Mouse (Mus musculus): ENCODE measurements around the gene Ppil4. TPM values are rescaled to one million over a fixed set of nuclear protein-coding genes. Genes with fewer than 3 reads are reported as not detected.

The Ppil4 gene
- polyA plus RNA-seq, 1 experiment, result 42.7 TPM

DNA sequence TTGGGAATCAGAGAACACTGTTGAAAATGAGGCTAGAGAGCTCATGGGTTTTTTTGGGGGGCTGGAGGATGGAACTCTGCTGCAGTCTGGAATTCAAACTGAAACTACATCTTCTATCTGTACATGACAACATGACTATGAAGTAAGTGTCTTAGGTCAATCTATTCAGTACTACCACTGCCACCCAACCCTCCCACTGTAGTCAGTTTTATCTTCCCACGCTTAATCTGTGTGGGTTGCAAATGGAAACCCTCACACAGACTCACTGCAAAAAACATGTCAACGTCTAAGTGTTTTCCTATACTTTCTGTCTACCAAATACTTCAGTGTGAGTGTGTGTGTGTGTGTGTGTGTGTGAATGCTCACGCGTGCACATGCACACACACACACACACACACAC is 50.5 kb downstream of the Ppil4 start:
- H3K36me3 ChIP-seq (ENCODE audit: control insufficient read depth, insufficient read depth, low read length, poor library complexity, severe bottlenecking), result no peaks in the 10 kb centered on the region
- H3K4me1 ChIP-seq (ENCODE audit: control insufficient read depth, insufficient read depth, low read length), result no peaks in the 10 kb centered on the region
- no peak overlapping the region for H3K27ac ChIP-seq (ENCODE audit: insufficient read depth, low read length)
- TF ChIP-seq EP300 (IDR thresholded peaks at IDR 0.05; ENCODE audit: insufficient read depth, low read depth, low read length) (no peak), POLR2A (IDR thresholded peaks at IDR 0.05; ENCODE audit: insufficient read depth, low read length) (no peak), CTCF (IDR thresholded peaks at IDR 0.05; ENCODE audit: low read depth, low read length) (no peak)
- no peaks in the 10 kb centered on the region for H3K27me3 ChIP-seq (ENCODE audit: control insufficient read depth, insufficient read depth, low read length, poor library complexity, severe bottlenecking)
- H3K9me3 ChIP-seq (replicated peaks; ENCODE audit: control insufficient read depth, insufficient read depth, low read length, poor library complexity, severe bottlenecking), result no peaks in the 10 kb centered on the region
- no peak overlapping the region for H3K4me3 ChIP-seq (ENCODE audit: low read depth, low read length)
- H3K9ac ChIP-seq (ENCODE audit: low read depth, poor library complexity, severe bottlenecking), result no peak overlapping the region

- H3K27ac ChIP-seq (ENCODE audit: insufficient read depth, low read length), result no peak overlapping the region
- H3K27me3 ChIP-seq (ENCODE audit: control insufficient read depth, insufficient read depth, low read length, poor library complexity, severe bottlenecking), result no peaks in the 10 kb centered on the region
- H3K9me3 ChIP-seq (replicated peaks; ENCODE audit: control insufficient read depth, insufficient read depth, low read length, poor library complexity, severe bottlenecking), result no peaks in the 10 kb centered on the region
- no peak overlapping the region for H3K9ac ChIP-seq (ENCODE audit: low read depth, poor library complexity, severe bottlenecking)
- H3K4me1 ChIP-seq (ENCODE audit: control insufficient read depth, insufficient read depth, low read length), result no peaks in the 10 kb centered on the region
- H3K4me3 ChIP-seq (ENCODE audit: low read depth, low read length), result no peak overlapping the region
- no peaks in the 10 kb centered on the region for H3K36me3 ChIP-seq (ENCODE audit: control insufficient read depth, insufficient read depth, low read length, poor library complexity, severe bottlenecking)
- TF ChIP-seq CTCF (IDR thresholded peaks at IDR 0.05; ENCODE audit: low read depth, low read length) (no peak), EP300 (IDR thresholded peaks at IDR 0.05; ENCODE audit: insufficient read depth, low read depth, low read length) (no peak), POLR2A (IDR thresholded peaks at IDR 0.05; ENCODE audit: insufficient read depth, low read length) (no peak)
Observed at GRCm38 (mm10) chr10:7844161-7844560, 51.5 kb downstream of the Ppil4 start.

DNA sequence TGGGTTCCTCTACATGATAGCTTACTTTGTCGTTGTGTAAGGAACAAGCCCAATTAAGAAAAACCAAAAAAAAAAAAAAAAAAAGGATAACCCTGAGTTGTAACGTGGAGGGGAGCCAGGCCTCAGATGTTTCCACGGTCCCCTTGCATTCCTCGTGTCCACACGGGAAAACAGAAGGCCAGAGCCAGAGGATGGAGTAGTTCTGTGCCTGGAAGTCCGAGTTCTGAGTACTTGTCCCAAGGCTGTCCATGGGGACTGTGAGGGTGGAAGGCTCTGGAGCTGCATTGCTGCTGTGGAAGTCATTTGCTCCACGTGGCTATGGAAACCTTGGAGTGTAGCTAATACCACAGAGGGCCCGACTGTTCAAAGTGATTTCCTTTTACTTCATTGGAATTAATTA is 52.4 kb downstream of the Ppil4 start:
- TF ChIP-seq POLR2A (IDR thresholded peaks at IDR 0.05; ENCODE audit: insufficient read depth, low read length) (no peak), EP300 (IDR thresholded peaks at IDR 0.05; ENCODE audit: insufficient read depth, low read depth, low read length) (no peak), CTCF (IDR thresholded peaks at IDR 0.05; ENCODE audit: low read depth, low read length) (no peak)
- no peaks in the 10 kb centered on the region for H3K27me3 ChIP-seq (ENCODE audit: control insufficient read depth, insufficient read depth, low read length, poor library complexity, severe bottlenecking)
- H3K9ac ChIP-seq (ENCODE audit: low read depth, poor library complexity, severe bottlenecking), result no peak overlapping the region

DNA sequence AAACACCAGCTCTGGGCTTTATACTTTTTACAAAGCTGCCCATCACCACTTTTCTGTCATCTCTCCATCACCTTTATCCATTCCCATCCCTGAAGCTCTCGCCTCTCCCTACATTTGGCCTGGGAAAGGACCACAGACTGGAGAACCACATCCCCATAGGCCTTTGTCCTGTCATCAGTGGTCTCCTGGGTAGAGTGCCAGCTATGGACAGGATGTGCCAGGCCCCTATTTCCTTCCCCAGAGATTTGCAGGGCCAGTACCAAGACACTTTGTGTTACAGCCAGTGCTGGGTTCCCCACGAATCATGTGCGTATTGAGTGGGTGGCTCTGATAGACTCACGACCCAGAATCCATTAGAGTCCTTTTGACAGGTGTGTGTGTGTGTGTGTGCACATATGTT is 53.3 kb downstream of the Ppil4 start:
- H3K36me3 ChIP-seq (ENCODE audit: control insufficient read depth, insufficient read depth, low read length, poor library complexity, severe bottlenecking), result no peaks in the 10 kb centered on the region
- no peak for TF ChIP-seq EP300 (IDR thresholded peaks at IDR 0.05; ENCODE audit: insufficient read depth, low read depth, low read length)
- TF ChIP-seq CTCF (IDR thresholded peaks at IDR 0.05; ENCODE audit: low read depth, low read length), result no peak
- TF ChIP-seq POLR2A (IDR thresholded peaks at IDR 0.05; ENCODE audit: insufficient read depth, low read length), result no peak
- H3K9me3 ChIP-seq (replicated peaks; ENCODE audit: control insufficient read depth, insufficient read depth, low read length, poor library complexity, severe bottlenecking), result no peaks in the 10 kb centered on the region
- H3K9ac ChIP-seq (ENCODE audit: low read depth, poor library complexity, severe bottlenecking), result no peak overlapping the region
- no peaks in the 10 kb centered on the region for H3K4me1 ChIP-seq (ENCODE audit: control insufficient read depth, insufficient read depth, low read length)
- H3K27me3 ChIP-seq (ENCODE audit: control insufficient read depth, insufficient read depth, low read length, poor library complexity, severe bottlenecking), result no peaks in the 10 kb centered on the region
- no peak overlapping the region for H3K27ac ChIP-seq (ENCODE audit: insufficient read depth, low read length)
- H3K4me3 ChIP-seq (ENCODE audit: low read depth, low read length), result no peak overlapping the region

More for the DNA sequence above, 52.4 kb downstream of the Ppil4 start:
- H3K4me1 ChIP-seq (ENCODE audit: control insufficient read depth, insufficient read depth, low read length), result no peaks in the 10 kb centered on the region
- no peaks in the 10 kb centered on the region for H3K9me3 ChIP-seq (replicated peaks; ENCODE audit: control insufficient read depth, insufficient read depth, low read length, poor library complexity, severe bottlenecking)
- H3K36me3 ChIP-seq (ENCODE audit: control insufficient read depth, insufficient read depth, low read length, poor library complexity, severe bottlenecking), result no peaks in the 10 kb centered on the region
- no peak overlapping the region for H3K27ac ChIP-seq (ENCODE audit: insufficient read depth, low read length)
- H3K4me3 ChIP-seq (ENCODE audit: low read depth, low read length), result no peak overlapping the region

DNA sequence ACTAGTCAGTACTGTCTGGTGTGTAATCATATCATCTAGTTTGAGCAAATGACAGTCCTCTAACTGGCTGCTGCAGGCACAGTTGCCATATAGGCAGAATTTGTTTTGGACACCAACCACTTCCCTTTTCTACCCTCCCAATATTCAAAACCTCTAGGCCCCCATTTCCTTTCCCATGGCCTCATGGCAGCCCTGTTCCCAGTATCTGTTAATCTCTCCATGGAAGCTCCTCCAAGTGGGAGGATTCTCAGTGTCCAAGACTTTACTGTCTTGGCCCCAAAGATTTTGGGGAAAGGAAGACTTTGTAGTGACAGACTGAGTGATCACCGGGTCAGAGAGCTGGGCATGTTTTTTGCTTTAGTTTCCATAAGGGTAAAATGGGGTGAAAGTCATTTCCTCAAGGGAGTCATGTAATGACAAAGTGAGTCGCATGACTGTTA is 54.5 kb downstream of the Ppil4 start:
- Histone ChIP-seq H3K27ac (ENCODE audit: insufficient read depth, low read length) (no peak overlapping the region), H3K4me1 (ENCODE audit: control insufficient read depth, insufficient read depth, low read length) (no peaks in the 10 kb centered on the region), H3K4me3 (ENCODE audit: low read depth, low read length) (no peak overlapping the region), H3K36me3 (ENCODE audit: control insufficient read depth, insufficient read depth, low read length, poor library complexity, severe bottlenecking) (no peaks in the 10 kb centered on the region), H3K27me3 (ENCODE audit: control insufficient read depth, insufficient read depth, low read length, poor library complexity, severe bottlenecking) (no peaks in the 10 kb centered on the region), H3K9me3 (replicated peaks; ENCODE audit: control insufficient read depth, insufficient read depth, low read length, poor library complexity, severe bottlenecking) (no peaks in the 10 kb centered on the region), H3K9ac (ENCODE audit: low read depth, poor library complexity, severe bottlenecking) (no peak overlapping the region)
- TF ChIP-seq POLR2A (IDR thresholded peaks at IDR 0.05; ENCODE audit: insufficient read depth, low read length), result no peak

DNA sequence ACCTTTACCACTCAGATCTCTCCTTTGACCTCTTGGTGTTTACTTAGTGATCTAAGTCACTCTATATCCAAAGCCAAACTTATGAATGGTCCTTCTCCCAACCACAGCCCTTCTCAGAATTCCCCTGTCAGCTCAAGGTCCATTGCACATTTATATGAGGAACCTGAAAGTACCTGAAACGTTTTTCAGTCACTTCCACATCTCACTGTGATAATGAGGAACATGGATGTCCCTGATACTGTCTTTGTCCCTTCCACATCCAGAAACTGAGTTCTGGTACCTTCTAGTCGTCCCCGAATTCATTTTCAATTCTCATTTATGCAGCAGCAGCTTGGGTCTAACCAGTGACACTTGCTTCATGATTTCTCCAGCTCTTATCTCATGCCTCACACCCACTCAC is 59.2 kb downstream of the Ppil4 start:
- Histone ChIP-seq H3K9ac (ENCODE audit: low read depth, poor library complexity, severe bottlenecking) (no peak overlapping the region), H3K27ac (ENCODE audit: insufficient read depth, low read length) (no peak overlapping the region), H3K4me1 (ENCODE audit: control insufficient read depth, insufficient read depth, low read length) (no peaks in the 10 kb centered on the region), H3K9me3 (replicated peaks; ENCODE audit: control insufficient read depth, insufficient read depth, low read length, poor library complexity, severe bottlenecking) (no peaks in the 10 kb centered on the region), H3K36me3 (ENCODE audit: control insufficient read depth, insufficient read depth, low read length, poor library complexity, severe bottlenecking) (no peaks in the 10 kb centered on the region), H3K4me3 (ENCODE audit: low read depth, low read length) (no peak overlapping the region), H3K27me3 (ENCODE audit: control insufficient read depth, insufficient read depth, low read length, poor library complexity, severe bottlenecking) (no peaks in the 10 kb centered on the region)
- TF ChIP-seq EP300 (IDR thresholded peaks at IDR 0.05; ENCODE audit: insufficient read depth, low read depth, low read length) (no peak), CTCF (IDR thresholded peaks at IDR 0.05; ENCODE audit: low read depth, low read length) (no peak), POLR2A (IDR thresholded peaks at IDR 0.05; ENCODE audit: insufficient read depth, low read length) (no peak)

Data from ES-Bruce4 (cell line).